Mouse (Mus musculus) CD4-positive, CD25-positive, alpha-beta regulatory T cell, adult 2 months (primary cell): ENCODE results near the gene Reps1.

ENCODE experiments used
- DNase-seq: peaks from one replicate; pipeline ENCODE4 v3.0.0-alpha.2; 2012; ENCODE audit warnings: low read depth, low spot score

The Reps1 gene

DNA sequence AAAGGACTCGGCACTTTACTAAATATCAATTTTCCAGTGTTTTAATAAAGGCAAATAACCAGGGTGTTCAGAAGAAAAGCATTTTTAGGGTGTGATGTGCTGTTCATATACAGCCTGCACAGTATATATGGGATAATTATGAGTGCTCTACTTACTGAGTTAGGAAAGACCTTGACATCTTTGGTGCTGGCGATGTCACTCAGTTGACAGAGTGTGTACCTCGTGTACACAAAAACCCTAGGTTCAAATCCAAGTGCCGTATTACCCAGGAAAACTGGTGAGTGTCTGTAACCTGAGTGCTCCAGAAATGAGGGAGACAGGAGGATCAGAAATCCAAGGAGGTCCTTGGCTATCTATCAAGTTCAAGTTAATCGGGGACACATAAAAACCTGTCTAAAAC, 84.0 kb downstream of the Reps1 start:
- DNase-seq = no peak

DNA sequence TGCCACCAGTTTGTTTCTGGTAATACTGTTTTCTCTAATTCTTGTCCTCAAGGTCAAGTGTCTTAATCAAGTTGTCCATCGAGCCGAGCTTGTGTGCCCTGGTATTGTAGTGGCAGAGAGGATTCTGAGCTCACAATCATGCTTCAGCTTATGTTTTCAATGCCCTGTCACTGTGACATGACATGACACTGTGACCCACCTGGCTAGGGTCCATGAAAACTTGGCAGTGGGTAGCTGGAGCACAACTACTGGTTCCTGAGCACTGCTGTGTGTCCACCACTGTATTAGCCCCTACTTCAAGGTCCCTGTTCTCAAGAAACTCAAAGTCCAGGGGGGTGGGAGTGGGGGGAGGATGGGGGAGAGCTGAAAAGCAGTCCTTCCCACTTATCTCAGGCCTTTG, 85.7 kb downstream of the Reps1 start:
- DNase-seq = no peak

DNA sequence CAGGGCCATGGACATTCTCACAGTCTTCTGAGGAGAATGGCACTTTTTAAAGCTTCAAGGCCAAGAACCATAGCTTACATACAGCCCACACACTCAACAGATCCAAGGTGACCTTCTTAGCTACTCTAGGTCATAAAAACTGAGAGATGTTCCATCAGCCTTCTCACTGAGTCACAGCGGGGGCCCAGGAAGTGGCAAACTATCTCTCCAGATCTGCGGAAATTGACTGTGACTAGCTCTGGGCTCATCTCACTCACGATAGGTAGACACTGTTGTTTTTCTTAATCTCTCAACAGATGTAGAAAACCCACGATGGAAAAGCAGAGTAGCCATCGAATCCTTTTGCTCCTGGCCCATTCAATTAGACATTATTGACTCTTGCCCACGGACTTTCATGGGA, 86.6 kb downstream of the Reps1 start:
- peak; percentile 80 for DNase-seq

DNA sequence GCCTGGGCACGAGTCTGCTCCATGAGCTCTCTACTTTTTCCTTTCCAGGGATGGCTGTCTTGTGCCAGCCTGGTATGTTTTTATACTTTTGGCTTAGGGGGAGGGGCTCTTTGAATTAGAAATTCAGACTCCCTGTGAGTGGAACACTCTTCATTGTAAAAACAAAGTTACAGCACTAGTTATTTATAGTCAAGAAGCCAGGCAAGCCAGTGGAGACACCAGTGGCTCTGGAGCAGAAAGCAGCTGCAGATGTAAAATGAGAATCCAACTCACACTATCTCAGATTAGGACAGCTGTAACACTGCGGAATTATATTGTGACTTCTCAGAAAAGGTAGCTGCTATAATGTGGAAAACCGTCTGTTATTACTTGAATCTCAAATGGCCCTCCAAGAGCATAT, 91.6 kb downstream of the Reps1 start:
- DNase-seq = no peak

DNA sequence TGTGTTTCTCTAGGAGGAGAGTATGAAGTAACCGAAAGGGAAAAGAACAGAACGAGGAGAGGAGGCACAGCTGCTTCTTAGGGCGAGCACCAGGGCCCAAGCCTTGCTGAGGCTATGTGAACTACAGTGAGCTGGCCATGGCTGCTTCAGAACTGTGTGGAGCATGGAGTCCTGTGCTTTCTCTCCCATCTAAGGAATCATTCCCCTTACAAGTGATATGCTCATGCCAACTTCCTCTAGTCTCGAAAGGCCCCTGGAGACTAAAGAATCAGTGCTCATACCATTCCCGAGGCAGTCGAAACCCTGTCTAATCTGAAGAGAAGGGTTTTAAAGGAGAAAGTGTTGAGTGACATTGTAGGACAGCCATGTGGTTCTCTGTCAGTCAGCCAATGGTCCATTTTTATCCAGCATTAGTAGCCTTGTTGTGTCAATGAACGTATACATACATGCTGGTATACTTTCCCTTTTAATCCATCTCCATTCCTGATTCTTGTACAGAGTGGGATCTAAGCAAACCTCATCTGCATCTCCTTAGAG, 106.8 kb downstream of the Reps1 start:
- no peak for DNase-seq
